20 mouse cellular contexts compared by ENCODE assay signal in the genomic region with DNA sequence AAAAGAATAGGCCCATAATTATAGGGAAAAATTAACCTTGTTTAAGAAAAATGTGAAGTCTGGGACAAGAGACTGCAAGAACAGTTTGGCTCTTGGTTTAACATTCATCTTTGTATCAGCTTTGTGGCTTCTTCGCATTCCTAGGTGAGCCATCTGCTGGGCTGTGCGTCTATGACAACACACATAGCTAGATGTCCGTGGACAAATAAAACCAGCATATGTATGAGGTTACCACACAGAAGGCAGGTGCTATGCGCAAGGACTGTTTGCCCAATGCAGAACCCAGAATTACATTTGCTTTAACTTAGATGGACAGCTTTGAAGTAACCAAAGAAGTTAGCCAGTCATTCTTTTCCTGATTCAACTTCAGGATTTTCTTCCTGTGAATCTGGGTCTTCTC. TPM values are rescaled to one million over a fixed set of nuclear protein-coding genes. Genes with fewer than 3 reads are reported as not detected.
DNase-seq lines count a peak whose midpoint lies in the region; ATAC-seq and TF ChIP-seq lines count a peak whose summit lies in the region.
"Had no signal": no experiment of that assay in that cellular context is flagged by ENCODE, and none has a peak within 500 bp of the region (broad histone marks: within the 10 kb centered on the region; RNA-seq: fewer than 3 reads in every experiment).

No protein-coding gene starts in this region.

- TF ChIP-seq POLR2A in heart, adult 2 months (IDR thresholded peaks at IDR 0.05; ENCODE audit: insufficient read depth, low read depth, low read length) = 0 out of 2 replicates have a peak, but pooled peaks have one; percentile 10

- H3K4me2 ChIP-seq in hindbrain, postnatal 0 days (ENCODE audit: low read depth, low read length) = no peak overlapping the region
- no peak overlapping the region for H3K4me2 ChIP-seq in hindbrain, embryonic 13.5 days
- H3K4me2 ChIP-seq in liver, postnatal 0 days (ENCODE audit: low read depth, low read length) = no peak overlapping the region
- no peak overlapping the region for H3K4me2 ChIP-seq in forebrain, postnatal 0 days (ENCODE audit: low read depth)
- H3K4me2 ChIP-seq: hindbrain, embryonic 14.5 days; liver, embryonic 13.5 days had no signal

- H3K27me3 ChIP-seq in heart, adult 2 months (ENCODE audit: control insufficient read depth, insufficient read depth, low read length) = no peaks in the 10 kb centered on the region
- no peaks in the 10 kb centered on the region for H3K27me3 ChIP-seq in hindbrain, postnatal 0 days (ENCODE audit: insufficient read depth, low read length)
- H3K27me3 ChIP-seq in hindbrain, embryonic 13.5 days = no peaks in the 10 kb centered on the region
- no peaks in the 10 kb centered on the region for H3K27me3 ChIP-seq in liver, postnatal 0 days (ENCODE audit: insufficient read depth, low read length)
- no peaks in the 10 kb centered on the region for H3K27me3 ChIP-seq in forebrain, postnatal 0 days (ENCODE audit: insufficient read depth, low read length)
- H3K27me3 ChIP-seq: CH12.LX; liver, embryonic 13.5 days had no signal

- H3K4me1 ChIP-seq in heart, adult 2 months (ENCODE audit: control insufficient read depth, insufficient read depth, low read length) = peaks cover 2% of the 10 kb centered on the region
- no peaks in the 10 kb centered on the region for H3K4me1 ChIP-seq in hindbrain, postnatal 0 days (ENCODE audit: insufficient read depth, low read length)
- H3K4me1 ChIP-seq in hindbrain, embryonic 13.5 days (replicated peaks) = no peaks in the 10 kb centered on the region
- H3K4me1 ChIP-seq in liver, postnatal 0 days (ENCODE audit: insufficient read depth) = peaks cover 4% of the 10 kb centered on the region; the same call in 1 of the 2 replicates
- H3K4me1 ChIP-seq in forebrain, postnatal 0 days (ENCODE audit: insufficient read depth) = no peaks in the 10 kb centered on the region

- peak; percentile 38 for TF ChIP-seq CTCF in heart, adult 2 months (IDR thresholded peaks at IDR 0.05)
- peak; percentile 49 for TF ChIP-seq CTCF in hindbrain, postnatal 0 days (IDR thresholded peaks at IDR 0.05; ENCODE audit: low read depth)
- peak; percentile 29; the same call in 1 of the 2 replicates for TF ChIP-seq CTCF in liver, postnatal 0 days (IDR thresholded peaks at IDR 0.05; ENCODE audit: low read depth)
- no peak for TF ChIP-seq CTCF in forebrain, postnatal 0 days (IDR thresholded peaks at IDR 0.05; ENCODE audit: low read depth)

- intact Hi-C loops in heart, adult 2 months (cut with DNase I) = no loop called here
- intact Hi-C loops in heart, postnatal 10 days (cut with DNase I) = no loop called here

- no peak for ATAC-seq in hindbrain, postnatal 0 days
- no peak for ATAC-seq in hindbrain, embryonic 13.5 days (ENCODE audit: low FRiP score)
- ATAC-seq in liver, postnatal 0 days = no peak
- no peak for ATAC-seq in forebrain, postnatal 0 days
- ATAC-seq: intestine, embryonic 16.5 days had no signal

- peaks cover 31% of the 10 kb centered on the region for H3K36me3 ChIP-seq in heart, adult 2 months (ENCODE audit: control insufficient read depth, insufficient read depth, low read length)
- no peaks in the 10 kb centered on the region for H3K36me3 ChIP-seq in hindbrain, postnatal 0 days (ENCODE audit: insufficient read depth, low read length)
- no peaks in the 10 kb centered on the region for H3K36me3 ChIP-seq in hindbrain, embryonic 13.5 days
- H3K36me3 ChIP-seq in liver, postnatal 0 days (replicated peaks; ENCODE audit: insufficient read depth, low read length) = no peaks in the 10 kb centered on the region
- no peaks in the 10 kb centered on the region for H3K36me3 ChIP-seq in forebrain, postnatal 0 days (ENCODE audit: insufficient read depth)
- H3K36me3 ChIP-seq: forebrain, embryonic 10.5 days; liver, embryonic 13.5 days; midbrain, embryonic 10.5 days had no signal

- H3K9me3 ChIP-seq in hindbrain, postnatal 0 days (ENCODE audit: low read length) = no peaks in the 10 kb centered on the region
- no peaks in the 10 kb centered on the region for H3K9me3 ChIP-seq in hindbrain, embryonic 13.5 days
- H3K9me3 ChIP-seq in liver, postnatal 0 days (ENCODE audit: low read length) = no peaks in the 10 kb centered on the region
- no peaks in the 10 kb centered on the region for H3K9me3 ChIP-seq in forebrain, postnatal 0 days (ENCODE audit: low read length)
- H3K9me3 ChIP-seq: forebrain, embryonic 10.5 days; liver, embryonic 13.5 days; midbrain, embryonic 10.5 days had no signal

- TF ChIP-seq EP300 in heart, adult 2 months (IDR thresholded peaks at IDR 0.05; ENCODE audit: insufficient read depth, low read depth, low read length) = no peak
- TF ChIP-seq EP300 in liver, postnatal 0 days (IDR thresholded peaks at IDR 0.05; ENCODE audit: low read depth) = no peak

- no peak overlapping the region for H3K4me3 ChIP-seq in heart, adult 2 months
- no peak overlapping the region for H3K4me3 ChIP-seq in hindbrain, postnatal 0 days (ENCODE audit: low read length)
- H3K4me3 ChIP-seq in hindbrain, embryonic 13.5 days = no peak overlapping the region
- no peak overlapping the region for H3K4me3 ChIP-seq in liver, postnatal 0 days (ENCODE audit: low read depth, low read length)
- H3K4me3 ChIP-seq in forebrain, postnatal 0 days (ENCODE audit: low read depth, low read length) = no peak overlapping the region
- H3K4me3 ChIP-seq: forebrain, embryonic 10.5 days; liver, embryonic 13.5 days; midbrain, embryonic 10.5 days had no signal

- no peak overlapping the region for H3K9ac ChIP-seq in heart, adult 2 months (ENCODE audit: low read depth, low read length)
- no peak overlapping the region for H3K9ac ChIP-seq in hindbrain, postnatal 0 days (replicated peaks; ENCODE audit: low read length)
- H3K9ac ChIP-seq in hindbrain, embryonic 13.5 days = no peak overlapping the region
- H3K9ac ChIP-seq in liver, postnatal 0 days (replicated peaks) = no peak overlapping the region
- H3K9ac ChIP-seq in forebrain, postnatal 0 days = no peak overlapping the region
- H3K9ac ChIP-seq: hindbrain, embryonic 14.5 days; liver, embryonic 13.5 days had no signal

- DNase-seq in heart, adult 2 months = no peak
- DNase-seq in heart, postnatal 10 days = no peak
- DNase-seq in hindbrain, postnatal 0 days (ENCODE audit: low spot score) = peak; percentile 29
- DNase-seq in liver, postnatal 0 days = no peak
- no peak for DNase-seq in liver
- DNase-seq in forebrain, postnatal 0 days = no peak
- DNase-seq: adrenal gland, postnatal 36 days; cerebellum, adult 18-20 months; cerebellum, postnatal 25 days; gastrocnemius, postnatal 10 days; kidney, postnatal 14 days; liver, embryonic 13.5 days; thymus, postnatal 14 days had no signal

- no peaks in the 10 kb centered on the region; the same call in 1 of the 2 replicates for H3K79me2 ChIP-seq in heart, adult 2 months (replicated peaks; ENCODE audit: control insufficient read depth, insufficient read depth, low read length)

- 78% methylated on average over 4 of the region's 4 CpGs for WGBS in heart, adult 2 months
- 58% methylated on average over 4 of the region's 4 CpGs for WGBS in hindbrain, postnatal 0 days
- 73% methylated on average over 4 of the region's 4 CpGs for WGBS in hindbrain, embryonic 13.5 days
- 57% methylated on average over 4 of the region's 4 CpGs for WGBS in liver, postnatal 0 days (ENCODE audit: insufficient replicate concordance)
- WGBS in forebrain, postnatal 0 days = 86% methylated on average over 4 of the region's 4 CpGs

- H3K27ac ChIP-seq in heart, adult 2 months = no peak overlapping the region; the same call in 1 of the 2 replicates
- H3K27ac ChIP-seq in hindbrain, postnatal 0 days = no peak overlapping the region
- H3K27ac ChIP-seq in hindbrain, embryonic 13.5 days = no peak overlapping the region
- H3K27ac ChIP-seq in liver, postnatal 0 days (ENCODE audit: low read depth) = no peak overlapping the region
- H3K27ac ChIP-seq in forebrain, postnatal 0 days (ENCODE audit: low read depth, low read length) = no peak overlapping the region
- H3K27ac ChIP-seq: forebrain, embryonic 10.5 days; hindbrain, embryonic 14.5 days; liver, embryonic 13.5 days; macrophage; midbrain, embryonic 10.5 days had no signal

RNA-seq across cellular contexts. Expression of gene Ppargc1a, which starts 26.7 kb away (rescaled TPM):
- 100 to 1,000 TPM; 129 to 146 TPM for total RNA-seq in heart, adult 2 months (2021)
- polyA plus RNA-seq in heart, adult 2 months (2012; rRNA removed) = 27.9 and 46.5 TPM in 2 replicates
- total RNA-seq in heart, postnatal 10 days (2021) = 100 to 1,000 TPM; 113 to 220 TPM
- total RNA-seq in hindbrain, postnatal 0 days (2014; rRNA removed) = 14.5 and 16.3 TPM in 2 replicates
- 20.3 and 22.6 TPM in 2 replicates for polyA plus RNA-seq in hindbrain, postnatal 0 days (2015; fragmentation: Nextera tagmentation; extraction: Ambion mirVana)
- polyA plus RNA-seq in hindbrain, embryonic 13.5 days (2015; fragmentation: Nextera tagmentation; extraction: Ambion mirVana) = 8.9 and 9.9 TPM in 2 replicates
- polyA plus RNA-seq in liver, postnatal 0 days (2015; fragmentation: Nextera tagmentation; extraction: Ambion mirVana) = 4.4 and 7.1 TPM in 2 replicates
- total RNA-seq in forebrain, postnatal 0 days (2014; rRNA removed) = 7.0 and 10.4 TPM in 2 replicates
- 7.9 and 13.7 TPM in 2 replicates for polyA plus RNA-seq in forebrain, postnatal 0 days (2015; fragmentation: Nextera tagmentation; extraction: Ambion mirVana)
- total RNA-seq: CH12.LX had no signal
